Mouse (Mus musculus): ENCODE results near the gene Pdzd7. TPM values are rescaled to one million over a fixed set of nuclear protein-coding genes. Genes with fewer than 3 reads are reported as not detected.
A peak's percentile ranks its signal among the peaks of the same experiment; 100 is the strongest.

Gene Pdzd7
- total and polyA plus RNA-seq, 3 experiments: 0.17 to 0.20 TPM; not detected in 1

DNA sequence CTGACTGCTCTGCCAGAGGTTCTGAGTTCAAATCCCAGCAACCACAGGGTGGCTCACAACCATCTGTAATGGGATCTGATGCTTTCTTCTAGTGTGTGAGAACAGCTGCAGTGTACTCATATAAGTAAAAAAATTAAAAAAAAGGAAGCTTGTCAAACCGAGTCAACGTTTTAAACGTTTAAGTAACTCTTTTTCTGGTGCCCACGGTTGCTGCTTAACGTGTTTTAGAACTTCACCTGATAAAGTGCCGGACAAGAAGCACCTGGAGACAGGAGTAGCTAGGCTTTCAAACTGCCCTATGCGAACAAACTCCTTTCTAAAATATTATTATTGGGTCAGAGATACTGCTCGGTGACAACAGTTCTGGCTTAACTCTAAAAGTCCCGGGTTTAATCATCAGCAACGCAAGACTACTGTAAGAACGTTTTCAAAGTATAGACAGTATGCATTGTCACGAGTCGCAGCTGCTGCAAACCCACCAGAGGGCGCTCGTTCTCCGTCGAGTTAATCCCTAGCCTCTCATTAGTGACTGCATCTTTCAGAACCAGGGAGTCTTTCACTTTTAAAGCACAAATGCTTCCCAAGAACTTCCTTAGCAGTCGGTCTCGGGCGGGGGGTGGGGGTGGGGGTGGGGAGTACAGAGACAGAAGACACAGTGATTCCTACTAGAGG is 28.5 kb upstream of the Pdzd7 start:
- H3K9ac ChIP-seq (ENCODE audit: insufficient read depth, low read depth): peak overlapping the region; percentile 92
- no peaks in the 10 kb centered on the region for H3K9me3 ChIP-seq (replicated peaks; ENCODE audit: low read length)
- peak; percentile 87 for DNase-seq (ENCODE audit: extremely low read depth)
- H3K4me2 ChIP-seq (ENCODE audit: insufficient read depth, low read depth, poor library complexity, severe bottlenecking): peak overlapping the region; percentile 33
- H3K4me3 ChIP-seq (replicated peaks in 1 of 3; ENCODE audit: low read depth in 2 of 3, low read length in 2 of 3, poor library complexity in 1 of 3): peak overlapping the region; percentile 64 to 74 (median 65)
- H3K27me3 ChIP-seq (replicated peaks): peaks cover 34% of the 10 kb centered on the region
- dilution Hi-C loops (cut with MboI; ENCODE audit: extremely low pct_ligation_motif_present, extremely low pct_unique_long_range_greater_than_20kb, low sequenced_read_pairs): no loop called here
- H3K36me3 ChIP-seq (replicated peaks in 1 of 2; ENCODE audit: control insufficient read depth in 1 of 2, insufficient read depth in 1 of 2, low read length in 1 of 2): no peaks in the 10 kb centered on the region
- no peaks in the 10 kb centered on the region for H3K79me2 ChIP-seq (replicated peaks; ENCODE audit: control insufficient read depth, extremely low read depth, insufficient read depth, poor library complexity, severe bottlenecking)
- peak overlapping the region; percentile 96; the same call in 1 of the 2 replicates for H3K27ac ChIP-seq (ENCODE audit: insufficient read depth, low read depth)
- in situ Hi-C loops (cut with MboI; ENCODE audit: low pct_ligation_motif_present, low pct_unique_long_range_greater_than_20kb, low sequenced_read_pairs): no loop called here
- peaks cover 2 to 31% of the 10 kb centered on the region in 2 experiments; a peak in 2 of 4 replicates for H3K4me1 ChIP-seq (ENCODE audit: control insufficient read depth in 1 of 2, insufficient read depth in 2 of 2)
- TF ChIP-seq E2F4 (IDR thresholded peaks at IDR 0.05; ENCODE audit: insufficient replicate concordance, low read depth, low read length) (no peak), SMC3 (IDR thresholded peaks at IDR 0.05; ENCODE audit: low read depth, low read length) (peak; percentile 63), NRF1 (IDR thresholded peaks at IDR 0.05; ENCODE audit: low read depth, low read length) (no peak), USF2 (conservative IDR thresholded peaks at IDR 0.05; ENCODE audit: low read depth, low read length) (no peak), MAFK (IDR thresholded peaks at IDR 0.05; ENCODE audit: insufficient replicate concordance, low read length) (no peak), RAD21 (IDR thresholded peaks at IDR 0.05; ENCODE audit: low read depth, low read length) (peak; percentile 66), BHLHE40 (IDR thresholded peaks at IDR 0.05; ENCODE audit: low read depth, low read length) (peak; percentile 73), MYC (IDR thresholded peaks at IDR 0.05; ENCODE audit: low read depth, low read length) (peak; percentile 68; the same call in 1 of the 2 replicates), CTCF (conservative IDR thresholded peaks at IDR 0.05 in 1 of 2, IDR thresholded peaks at IDR 0.05 in 1 of 2; ENCODE audit: low read depth in 2 of 2, low read length in 2 of 2) (peak; percentile 76 to 85), ELF1 (IDR thresholded peaks at IDR 0.05; ENCODE audit: low read depth, low read length) (no peak), ZC3H11A (IDR thresholded peaks at IDR 0.05; ENCODE audit: low read depth, low read length) (no peak)

DNA sequence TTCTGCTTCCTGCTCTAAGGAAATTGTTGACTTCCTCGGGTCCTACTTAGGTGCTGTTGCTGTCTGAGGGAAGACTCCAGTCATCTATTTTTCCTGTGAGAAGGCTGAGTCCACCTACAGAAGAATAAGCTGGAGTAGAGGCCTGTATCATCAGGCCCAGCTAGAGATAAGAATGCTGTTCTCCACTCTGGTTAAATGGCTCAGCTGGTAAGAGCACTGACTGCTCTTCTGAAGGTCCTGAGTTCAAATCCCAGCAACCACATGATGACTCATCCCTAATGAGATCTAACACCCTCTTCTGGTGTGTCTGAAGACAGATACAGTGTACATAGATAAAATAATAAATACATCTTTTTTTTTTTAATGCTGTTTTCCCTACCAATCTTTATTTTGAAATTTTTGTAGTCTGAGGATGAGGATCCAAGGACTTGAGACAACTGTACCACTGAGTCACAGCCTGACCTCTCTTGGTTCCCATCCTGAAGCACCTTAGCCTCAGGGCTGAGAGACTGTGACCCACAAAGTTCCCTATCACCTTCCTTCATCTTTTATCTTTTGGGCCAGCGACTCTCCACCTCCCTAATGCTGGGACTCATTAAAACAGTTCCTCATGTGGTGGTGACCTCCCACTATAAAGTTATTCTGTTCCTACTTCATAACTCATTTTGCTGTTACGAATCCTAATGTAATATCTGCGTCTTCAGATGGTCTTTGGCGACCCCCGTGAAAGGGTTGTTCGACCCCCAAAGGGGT is 22.4 kb upstream of the Pdzd7 start:
- Histone ChIP-seq H3K27ac (ENCODE audit: insufficient read depth, low read depth) (no peak overlapping the region), H3K4me3 (replicated peaks in 1 of 3; ENCODE audit: low read depth in 2 of 3, low read length in 2 of 3, poor library complexity in 1 of 3) (no peak overlapping the region), H3K4me1 (ENCODE audit: control insufficient read depth in 1 of 2, insufficient read depth in 2 of 2) (peaks cover 0 to 5% of the 10 kb centered on the region in 2 experiments; a peak in 2 of 4 replicates), H3K9me3 (replicated peaks; ENCODE audit: low read length) (no peaks in the 10 kb centered on the region), H3K27me3 (replicated peaks) (peaks cover 4% of the 10 kb centered on the region), H3K4me2 (ENCODE audit: insufficient read depth, low read depth, poor library complexity, severe bottlenecking) (no peak overlapping the region), H3K9ac (ENCODE audit: insufficient read depth, low read depth) (no peak overlapping the region), H3K36me3 (replicated peaks in 1 of 2; ENCODE audit: control insufficient read depth in 1 of 2, insufficient read depth in 1 of 2, low read length in 1 of 2) (no peaks in the 10 kb centered on the region), H3K79me2 (replicated peaks; ENCODE audit: control insufficient read depth, extremely low read depth, insufficient read depth, poor library complexity, severe bottlenecking) (no peaks in the 10 kb centered on the region)
- dilution Hi-C loops (cut with MboI; ENCODE audit: extremely low pct_ligation_motif_present, extremely low pct_unique_long_range_greater_than_20kb, low sequenced_read_pairs): no loop called here
- in situ Hi-C loops (cut with MboI; ENCODE audit: low pct_ligation_motif_present, low pct_unique_long_range_greater_than_20kb, low sequenced_read_pairs): no loop called here
- DNase-seq (ENCODE audit: extremely low read depth): no peak
- TF ChIP-seq TBP (conservative IDR thresholded peaks at IDR 0.05; ENCODE audit: low read depth, low read length) (peak; percentile 77), NELFE (IDR thresholded peaks at IDR 0.05; ENCODE audit: low read depth, low read length) (no peak), KAT2A (IDR thresholded peaks at IDR 0.05; ENCODE audit: insufficient replicate concordance, low read length) (no peak)
